ENCODE assay signal across 16 mouse cellular contexts in the genomic region with DNA sequence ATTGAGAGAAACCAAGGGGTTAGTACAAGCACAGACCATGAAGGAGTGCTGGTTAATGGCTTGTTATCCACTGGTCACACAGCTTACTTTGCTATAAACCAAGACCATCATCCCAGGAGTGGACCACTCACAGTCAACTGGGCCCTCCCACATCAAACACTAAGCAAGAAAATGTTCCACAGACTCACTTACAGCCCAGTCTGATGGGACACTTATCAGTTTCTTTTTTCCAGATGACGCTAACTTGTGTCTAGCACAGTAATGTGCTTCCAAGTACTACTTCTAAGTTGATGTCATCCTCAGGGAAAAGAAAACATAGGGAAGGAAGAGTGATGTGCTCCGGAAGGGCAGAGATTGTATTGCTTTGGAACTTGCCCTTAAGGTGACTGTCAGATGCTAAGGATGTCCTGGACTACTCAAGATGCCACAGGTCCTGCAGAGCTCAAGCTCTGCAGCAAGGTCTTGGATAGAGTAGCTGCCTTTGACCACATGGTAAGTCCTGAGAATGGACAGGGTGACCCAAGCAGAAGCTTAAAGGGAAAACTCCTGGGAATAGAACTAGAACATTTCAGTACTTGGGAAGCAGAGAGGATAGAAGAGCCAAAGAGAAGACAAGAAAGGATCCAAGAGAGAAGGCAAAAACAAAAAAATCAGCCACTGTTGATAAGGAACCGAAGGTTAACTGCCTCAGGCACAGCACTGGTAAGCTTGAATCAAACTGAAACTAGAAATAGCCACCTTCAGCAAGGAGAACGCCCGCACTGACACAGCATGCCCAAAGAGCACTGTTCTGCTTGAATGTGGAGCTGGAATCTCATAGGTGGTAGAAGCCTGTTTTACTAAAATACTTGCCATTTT.
DNase-seq lines count a peak whose midpoint lies in the region; ATAC-seq and TF ChIP-seq lines count a peak whose summit lies in the region.
"Had no signal": no experiment of that assay in that cellular context is flagged by ENCODE, and none has a peak within 500 bp of the region (broad histone marks: within the 10 kb centered on the region; RNA-seq: fewer than 3 reads in every experiment).

No protein-coding gene starts in this region.

- DNase-seq in kidney, adult 2 months = peak; percentile 64
- DNase-seq in kidney, postnatal 10 days = no peak
- peak; percentile 42 to 73 for DNase-seq in heart, adult 9 months (ENCODE audit: low spot score in 2 of 2)
- no peak for DNase-seq in layer of hippocampus, adult 18-20 months (ENCODE audit: low spot score in 2 of 2)
- DNase-seq in left cerebral cortex, adult 2 months (ENCODE audit: extremely low spot score in 1 of 2, low spot score in 2 of 2) = no peak
- DNase-seq: cerebellum, postnatal 10 days; liver; thymus, postnatal 4 days had no signal

- intact Hi-C loops in left cerebral cortex, adult 2 months (cut with DNase I) = no loop called here

- no peaks in the 10 kb centered on the region for H3K36me3 ChIP-seq in kidney, adult 2 months (ENCODE audit: control insufficient read depth, insufficient read depth, low read length)
- H3K36me3 ChIP-seq: embryonic facial prominence, embryonic 10.5 days; hindbrain, embryonic 12.5 days; neural tube, embryonic 12.5 days had no signal

- 40% methylated on average over 5 of the region's 5 CpGs for WGBS in kidney, adult 2 months

- H3K4me1 ChIP-seq in kidney, adult 2 months (ENCODE audit: control insufficient read depth, insufficient read depth, low read length) = peaks cover 15% of the 10 kb centered on the region
- H3K4me1 ChIP-seq: embryonic facial prominence, embryonic 10.5 days; hindbrain, embryonic 12.5 days; megakaryocyte, embryonic 14.5 days; neural tube, embryonic 12.5 days had no signal

- ATAC-seq in hematopoietic stem cell, adult 5-6 weeks (replicated peaks in 1 of 2; ENCODE audit: insufficient read depth in 1 of 2, low FRiP score in 2 of 2, low TSS enrichment in 1 of 2, low read depth in 1 of 2, poor library complexity in 2 of 2, severe bottlenecking in 2 of 2) = peak; percentile 42 to 49; a peak in 1 of 4 replicates
- ATAC-seq in megakaryocyte progenitor cell, adult 5-6 weeks (replicated peaks; ENCODE audit: poor library complexity) = peak; percentile 46
- no peak for ATAC-seq in cerebellum, adult (ENCODE audit: insufficient number of reproducible peaks, low FRiP score, low TSS enrichment)

- H3K27ac ChIP-seq in kidney, adult 2 months (ENCODE audit: insufficient read depth, low read depth, low read length) = peak overlapping the region; percentile 62
- H3K27ac ChIP-seq in left cerebral cortex, adult 2 months = no peak overlapping the region
- H3K27ac ChIP-seq: embryonic facial prominence, embryonic 10.5 days; hindbrain, embryonic 12.5 days; neural tube, embryonic 12.5 days; stomach, postnatal 0 days had no signal

- H3K4me3 ChIP-seq in kidney, adult 2 months (ENCODE audit: insufficient read depth, low read depth, low read length) = no peak overlapping the region
- no peak overlapping the region for H3K4me3 ChIP-seq in left cerebral cortex, adult 2 months
- H3K4me3 ChIP-seq: embryonic facial prominence, embryonic 10.5 days; hindbrain, embryonic 12.5 days; megakaryocyte, embryonic 14.5 days; neural tube, embryonic 12.5 days had no signal

- no peak for TF ChIP-seq CTCF in kidney, adult 2 months (conservative IDR thresholded peaks at IDR 0.05; ENCODE audit: insufficient read depth, insufficient read length, low read depth, low read length)
- TF ChIP-seq CTCF in left cerebral cortex, adult 2 months (IDR thresholded peaks at IDR 0.05) = no peak

- no peak for TF ChIP-seq POLR2A in kidney, adult 2 months (IDR thresholded peaks at IDR 0.05; ENCODE audit: low read depth, low read length)

- H3K27me3 ChIP-seq in kidney, adult 2 months (replicated peaks; ENCODE audit: control insufficient read depth, insufficient read depth, low read length) = no peaks in the 10 kb centered on the region
- H3K27me3 ChIP-seq: hindbrain, embryonic 12.5 days; megakaryocyte, embryonic 14.5 days; neural tube, embryonic 12.5 days had no signal

Comparison
In these comparisons a context has a peak if more than half of its experiments do, and no peak if none do; other contexts are left out.
1. DNase-seq: peak in kidney, adult 2 months (single experiment) and heart, adult 9 months (2 of 2); none in kidney, postnatal 10 days (single experiment), layer of hippocampus, adult 18-20 months (0 of 2) and left cerebral cortex, adult 2 months (0 of 2).